Mouse (Mus musculus) thymus, postnatal 36 days (tissue): ENCODE measurements at regions not wholly inside any gene's neighbourhood (a gene's known extent, or its start where the extent isn't known, plus 50 kb on each side); places are given as distances from the start of the nearest gene placed in this dataset.

Source experiments
- DNase-seq, 2 experiments: peaks; one replicate each; pipeline ENCODE4 v3.0.0; 2022; ENCODE audit warnings: mixed read lengths in 2 of 2

GRCm38 (mm10) chr8:93591608-93592301, 56.1 kb upstream of the Ces5a start:
- peak; percentile 25 to 30 for DNase-seq

- no peak for DNase-seq
These were observed 56.6 kb upstream of the Ces5a start for GRCm38 (mm10) chr8:93592302-93592651.

GRCm38 (mm10) chr8:93598613-93599121, 63.0 kb upstream of the Ces5a start:
- no peak for DNase-seq

GRCm38 (mm10) chr8:93599306-93599705, 63.7 kb upstream of the Ces5a start:
- DNase-seq = no peak

GRCm38 (mm10) chr8:93599776-93600175, 64.1 kb upstream of the Ces5a start:
- DNase-seq = no peak

GRCm38 (mm10) chr8:93626807-93627526, 91.3 kb upstream of the Ces5a start:
- DNase-seq = no peak

- no peak for DNase-seq
These were observed 92.0 kb upstream of the Ces5a start for GRCm38 (mm10) chr8:93627626-93628025.

- no peak for DNase-seq
These were observed 97.3 kb upstream of the Ces5a start for GRCm38 (mm10) chr8:93632896-93633295.

- DNase-seq = no peak
These were observed 107.1 kb upstream of the Ces5a start for GRCm38 (mm10) chr8:93642770-93643169.

- DNase-seq = no peak
These were observed 108.0 kb upstream of the Ces5a start for GRCm38 (mm10) chr8:93643471-93644215.

- no peak for DNase-seq
These were observed 117.8 kb upstream of the Ces5a start for GRCm38 (mm10) chr8:93653421-93653820.

- DNase-seq = no peak
These were observed 118.5 kb upstream of the Ces5a start for GRCm38 (mm10) chr8:93653913-93654705.

- DNase-seq = no peak
These were observed 120.1 kb upstream of the Ces5a start for GRCm38 (mm10) chr8:93655752-93656151.

GRCm38 (mm10) chr8:93661739-93662138, 126.1 kb upstream of the Ces5a start:
- DNase-seq = peak; percentile 15

- no peak for DNase-seq
These were observed 126.6 kb upstream of the Ces5a start for GRCm38 (mm10) chr8:93662219-93662618.

GRCm38 (mm10) chr8:93663851-93664250, 128.2 kb upstream of the Ces5a start:
- DNase-seq = no peak

- DNase-seq = no peak
These were observed 132.7 kb upstream of the Ces5a start for GRCm38 (mm10) chr8:93668306-93668705.

- DNase-seq = no peak
These were observed 135.0 kb upstream of the Gnao1 start for GRCm38 (mm10) chr8:93674721-93675120.

GRCm38 (mm10) chr8:93683773-93684391, 125.9 kb upstream of the Gnao1 start:
- DNase-seq = no peak

GRCm38 (mm10) chr8:93684392-93684791, 125.4 kb upstream of the Gnao1 start:
- DNase-seq = no peak

GRCm38 (mm10) chr8:93688845-93689244, 120.9 kb upstream of the Gnao1 start:
- no peak for DNase-seq

- no peak for DNase-seq
These were observed 119.8 kb upstream of the Gnao1 start for GRCm38 (mm10) chr8:93689832-93690471.
